Mouse (Mus musculus): ENCODE measurements around the gene Dync1i2.

Gene Dync1i2

GRCm38 (mm10) chr2:71268691-71269090, 57.2 kb downstream of the Dync1i2 start:
- no peak for DNase-seq (ENCODE audit: low read depth in 2 of 2, low spot score in 2 of 2)

- no peak for DNase-seq (ENCODE audit: low read depth in 2 of 2, low spot score in 2 of 2)
Measured at GRCm38 (mm10) chr2:71269332-71269731, 57.8 kb downstream of the Dync1i2 start.

GRCm38 (mm10) chr2:71270085-71270484, 58.6 kb downstream of the Dync1i2 start:
- no peak for DNase-seq (ENCODE audit: low read depth in 2 of 2, low spot score in 2 of 2)

GRCm38 (mm10) chr2:71273955-71274679, 62.6 kb downstream of the Dync1i2 start:
- no peak for DNase-seq (ENCODE audit: low read depth in 2 of 2, low spot score in 2 of 2)

GRCm38 (mm10) chr2:71275734-71276133, 64.2 kb downstream of the Dync1i2 start:
- no peak for DNase-seq (ENCODE audit: low read depth in 2 of 2, low spot score in 2 of 2)

- DNase-seq (ENCODE audit: low read depth in 2 of 2, low spot score in 2 of 2): no peak
Measured at GRCm38 (mm10) chr2:71278791-71279775, 67.6 kb downstream of the Dync1i2 start.

GRCm38 (mm10) chr2:71281981-71282380, 70.5 kb downstream of the Dync1i2 start:
- no peak for DNase-seq (ENCODE audit: low read depth in 2 of 2, low spot score in 2 of 2)

- DNase-seq (ENCODE audit: low read depth in 2 of 2, low spot score in 2 of 2): no peak
Measured at GRCm38 (mm10) chr2:71290107-71290775, 78.7 kb downstream of the Dync1i2 start.

GRCm38 (mm10) chr2:71291566-71291965, 80.1 kb downstream of the Dync1i2 start:
- no peak for DNase-seq (ENCODE audit: low read depth in 2 of 2, low spot score in 2 of 2)

- DNase-seq (ENCODE audit: low read depth in 2 of 2, low spot score in 2 of 2): no peak
Measured at GRCm38 (mm10) chr2:71293983-71294382, 82.5 kb downstream of the Dync1i2 start.

GRCm38 (mm10) chr2:71294489-71294888, 83.0 kb downstream of the Dync1i2 start:
- no peak for DNase-seq (ENCODE audit: low read depth in 2 of 2, low spot score in 2 of 2)

- no peak for DNase-seq (ENCODE audit: low read depth in 2 of 2, low spot score in 2 of 2)
Measured at GRCm38 (mm10) chr2:71295844-71296243, 84.3 kb downstream of the Dync1i2 start.

GRCm38 (mm10) chr2:71297501-71297900, 86.0 kb downstream of the Dync1i2 start:
- no peak for DNase-seq (ENCODE audit: low read depth in 2 of 2, low spot score in 2 of 2)

GRCm38 (mm10) chr2:71298729-71299128, 87.2 kb downstream of the Dync1i2 start:
- no peak for DNase-seq (ENCODE audit: low read depth in 2 of 2, low spot score in 2 of 2)

GRCm38 (mm10) chr2:71302156-71302663, 90.7 kb downstream of the Dync1i2 start:
- no peak for DNase-seq (ENCODE audit: low read depth in 2 of 2, low spot score in 2 of 2)

GRCm38 (mm10) chr2:71303221-71303620, 91.7 kb downstream of the Dync1i2 start:
- DNase-seq (ENCODE audit: low read depth in 2 of 2, low spot score in 2 of 2): no peak

- DNase-seq (ENCODE audit: low read depth in 2 of 2, low spot score in 2 of 2): no peak
Measured at GRCm38 (mm10) chr2:71304821-71305220, 93.3 kb downstream of the Dync1i2 start.

- no peak for DNase-seq (ENCODE audit: low read depth in 2 of 2, low spot score in 2 of 2)
Measured at GRCm38 (mm10) chr2:71306357-71306756, 94.9 kb downstream of the Dync1i2 start.

- DNase-seq (ENCODE audit: low read depth in 2 of 2, low spot score in 2 of 2): no peak
Measured at GRCm38 (mm10) chr2:71309726-71310125, 98.2 kb downstream of the Dync1i2 start.

- DNase-seq (ENCODE audit: low read depth in 2 of 2, low spot score in 2 of 2): no peak
Measured at GRCm38 (mm10) chr2:71312067-71312466, 100.6 kb downstream of the Dync1i2 start.
